Comparison of ENCODE assay signal across 23 mouse cellular contexts in the genomic region with DNA sequence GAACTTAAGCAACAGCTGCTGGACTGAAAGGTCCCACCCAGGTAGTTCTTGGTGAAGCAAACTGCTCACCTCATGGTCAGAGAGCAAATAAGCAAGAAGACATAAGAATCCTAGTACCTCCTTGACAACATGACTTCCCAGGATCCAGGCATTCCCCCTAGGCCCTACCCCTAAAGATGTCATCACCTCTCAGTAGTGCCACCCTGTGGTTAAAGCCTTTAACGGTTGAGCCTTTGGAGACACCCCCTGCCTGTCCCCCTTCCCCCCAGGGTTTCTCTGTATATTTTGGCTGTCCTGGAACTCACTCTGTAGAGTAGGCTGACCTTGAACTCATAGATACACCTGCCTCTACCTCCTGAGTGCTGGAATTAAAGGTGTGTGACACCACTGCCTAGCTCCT. TPM values are rescaled to one million over a fixed set of nuclear protein-coding genes. Genes with fewer than 3 reads are reported as not detected.
"Had no signal": no experiment of that assay in that cellular context is flagged by ENCODE, and none has a peak within 500 bp of the region (broad histone marks: within the 10 kb centered on the region; RNA-seq: fewer than 3 reads in every experiment).

No protein-coding gene starts in this region.

- H3K27ac ChIP-seq: kidney, embryonic 15.5 days; limb, embryonic 12.5 days; limb, embryonic 15.5 days; liver, embryonic 12.5 days; liver, embryonic 15.5 days; macrophage; midbrain, embryonic 12.5 days; midbrain, embryonic 15.5 days; neural tube, embryonic 12.5 days; neural tube, embryonic 15.5 days; stomach, postnatal 0 days had no signal

- H3K4me2 ChIP-seq: kidney, embryonic 15.5 days; limb, embryonic 12.5 days; limb, embryonic 15.5 days; liver, embryonic 12.5 days; liver, embryonic 15.5 days; midbrain, embryonic 12.5 days; midbrain, embryonic 15.5 days; neural tube, embryonic 12.5 days; neural tube, embryonic 15.5 days had no signal

- DNase-seq: kidney, adult 11 months; kidney, adult 8-10 months; kidney, postnatal 25 days; left cerebral cortex, postnatal 4 days; lung, adult 2 months; lung, postnatal 10 days; right cerebral cortex, adult 18-20 months; right cerebral cortex, postnatal 14 days; right cerebral cortex, postnatal 4 days; thymus, adult 2 months; thymus, postnatal 14 days; thymus, postnatal 4 days had no signal

- H3K9ac ChIP-seq: kidney, embryonic 15.5 days; limb, embryonic 12.5 days; limb, embryonic 15.5 days; liver, embryonic 12.5 days; liver, embryonic 15.5 days; midbrain, embryonic 12.5 days; midbrain, embryonic 15.5 days; neural tube, embryonic 12.5 days; neural tube, embryonic 15.5 days had no signal

- H3K27me3 ChIP-seq: kidney, embryonic 15.5 days; limb, embryonic 12.5 days; limb, embryonic 15.5 days; midbrain, embryonic 12.5 days; midbrain, embryonic 15.5 days; neural tube, embryonic 12.5 days; neural tube, embryonic 15.5 days had no signal

- H3K9me3 ChIP-seq: kidney, embryonic 15.5 days; limb, embryonic 12.5 days; limb, embryonic 15.5 days; liver, embryonic 12.5 days; liver, embryonic 15.5 days; midbrain, embryonic 12.5 days; midbrain, embryonic 15.5 days; neural tube, embryonic 12.5 days; neural tube, embryonic 15.5 days had no signal

- H3K36me3 ChIP-seq: kidney, embryonic 15.5 days; limb, embryonic 12.5 days; limb, embryonic 15.5 days; liver, embryonic 12.5 days; liver, embryonic 15.5 days; midbrain, embryonic 12.5 days; midbrain, embryonic 15.5 days; neural tube, embryonic 12.5 days; neural tube, embryonic 15.5 days had no signal

- ATAC-seq: liver, embryonic 12.5 days; midbrain, embryonic 15.5 days had no signal

- H3K4me3 ChIP-seq: kidney, embryonic 15.5 days; limb, embryonic 12.5 days; limb, embryonic 15.5 days; liver, embryonic 12.5 days; liver, embryonic 15.5 days; midbrain, embryonic 12.5 days; midbrain, embryonic 15.5 days; neural tube, embryonic 12.5 days; neural tube, embryonic 15.5 days had no signal

- H3K4me1 ChIP-seq: kidney, embryonic 15.5 days; limb, embryonic 12.5 days; limb, embryonic 15.5 days; liver, embryonic 12.5 days; liver, embryonic 15.5 days; midbrain, embryonic 12.5 days; midbrain, embryonic 15.5 days; neural tube, embryonic 12.5 days; neural tube, embryonic 15.5 days had no signal

RNA-seq across cellular contexts. Expression of gene Fam83g, which starts 46.5 kb away (rescaled TPM):
- polyA plus RNA-seq: macrophage had no signal
